Mouse (Mus musculus) intestine, embryonic 16.5 days (tissue): ENCODE data around the gene Cnr1. TPM values are rescaled to one million over a fixed set of nuclear protein-coding genes. Genes with fewer than 3 reads are reported as not detected.
A peak's percentile ranks its signal among the peaks of the same experiment; 100 is the strongest.

Source experiments
- ATAC-seq: fragments of 200-750 bp; cut with Nextera tagmentation; 2 replicates; pipeline ENCODE4 v1.8.0; 2017; ENCODE audit warnings: moderate TSS enrichment, moderate library complexity
- H3K27ac ChIP-seq: fragments of 300-500 bp; sonication (generic); 2 replicates; pipeline ENCODE4 v1.5.1; 2014; ENCODE audit warnings: mild to moderate bottlenecking, low read length
- H3K27me3 ChIP-seq: fragments of 300-500 bp; sonication (generic); replicated peaks from 2 replicates; pipeline ENCODE4 v1.6.1; 2014; ENCODE audit warnings: low read length, control low read depth, mixed read lengths; ENCODE audit not compliant: control insufficient read depth, insufficient read depth
- H3K36me3 ChIP-seq: fragments of 300-500 bp; sonication (generic); 2 replicates; pipeline ENCODE4 v1.6.1; 2014; ENCODE audit warnings: low read length, control low read depth; ENCODE audit not compliant: control insufficient read depth, insufficient read depth
- H3K4me1 ChIP-seq: fragments of 300-500 bp; sonication (generic); 2 replicates; pipeline ENCODE4 v1.6.1; 2014; ENCODE audit warnings: low read length, control low read depth, mixed read lengths; ENCODE audit not compliant: control insufficient read depth, insufficient read depth
- H3K4me2 ChIP-seq: fragments of 300-500 bp; sonication (generic); 2 replicates; pipeline ENCODE4 v1.6.1; 2014; ENCODE audit warnings: low read depth, low read length, control low read depth
- H3K4me3 ChIP-seq: fragments of 300-500 bp; sonication (generic); 2 replicates; pipeline ENCODE4 v1.5.1; 2014; ENCODE audit warnings: mild to moderate bottlenecking, low read length
- H3K9ac ChIP-seq: fragments of 300-500 bp; sonication (generic); 2 replicates; pipeline ENCODE4 v1.6.1; 2014; ENCODE audit warnings: low read depth, low read length
- H3K9me3 ChIP-seq: fragments of 300-500 bp; sonication (generic); 2 replicates; pipeline ENCODE4 v1.6.1; 2016; ENCODE audit warnings: low read length, control low read depth; ENCODE audit not compliant: control insufficient read depth
- WGBS: fragments of 180-500 bp; shearing (Covaris S2); extraction: QIAGEN DNeasy Blood & Tissue Kit; methylation state at CpG from one replicate; pipeline ENCODE4 v1.1.7; 2014; 5-methylcytosine and 5-hydroxymethylcytosine counted together
- polyA plus RNA-seq: library from polyadenylated mRNA; unstranded; fragments of >200 nt; fragmentation: Nextera tagmentation; extraction: Ambion mirVana; gene quantifications from 2 replicates; pipeline ENCODE4 v1.2.1, GENCODE M21; 2015

The Cnr1 gene
- polyA plus RNA-seq = 3.6 and 3.9 TPM in 2 replicates

GRCm38 (mm10) chr4:33924234-33924888 is at the start of gene Cnr1:
Cnr1 (plus strand) TSS chr4:33924593.
- Histone ChIP-seq H3K27me3 (peaks cover 18% of the 10 kb centered on the region; the same call in 1 of the 2 replicates), H3K4me1 (peaks cover 9% of the 10 kb centered on the region; the same call in 1 of the 2 replicates), H3K36me3 (no peaks in the 10 kb centered on the region), H3K9ac (peak within 1 kb of the TSS; percentile 72), H3K9me3 (no peaks in the 10 kb centered on the region), H3K27ac (peak within 1 kb of the TSS; percentile 83), H3K4me3 (peak within 1 kb of the TSS; percentile 67), H3K4me2 (peak within 1 kb of the TSS; percentile 96)
- peak; percentile 95 for ATAC-seq
- under 1% methylated on average over 70 of the region's 77 CpGs for WGBS

GRCm38 (mm10) chr4:33879944-33880343 is 44.4 kb upstream of the Cnr1 start:
- no peak overlapping the region for H3K4me2 ChIP-seq
- no peaks in the 10 kb centered on the region for H3K27me3 ChIP-seq
- H3K9me3 ChIP-seq = no peaks in the 10 kb centered on the region
- H3K36me3 ChIP-seq = no peaks in the 10 kb centered on the region
- no peak overlapping the region for H3K27ac ChIP-seq
- no peak overlapping the region for H3K9ac ChIP-seq
- no peak for ATAC-seq
- H3K4me3 ChIP-seq = no peak overlapping the region
- 90% methylated on average over 3 of the region's 3 CpGs for WGBS
- no peaks in the 10 kb centered on the region for H3K4me1 ChIP-seq

DNA sequence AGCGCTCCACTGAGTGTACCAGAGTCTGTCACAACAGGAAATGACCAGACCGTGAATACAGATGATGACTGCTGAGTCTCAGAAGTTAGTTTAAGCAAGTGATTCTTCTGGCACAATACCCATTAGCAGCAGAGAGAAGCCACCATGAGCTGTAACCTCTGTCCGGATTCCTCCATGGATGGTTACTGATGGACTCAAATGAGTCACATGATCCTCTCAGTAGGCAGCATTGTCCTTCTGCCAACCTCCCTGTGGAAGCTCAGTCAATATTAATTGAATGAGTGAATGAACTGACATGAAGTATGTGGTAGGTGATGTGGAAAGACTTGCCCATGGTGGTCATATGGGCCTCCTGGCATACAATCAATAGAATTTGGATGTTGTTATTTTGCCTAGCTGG is 38.4 kb upstream of the Cnr1 start:
- Histone ChIP-seq H3K36me3 (no peaks in the 10 kb centered on the region), H3K4me2 (no peak overlapping the region), H3K4me3 (no peak overlapping the region), H3K27ac (no peak overlapping the region), H3K9me3 (no peaks in the 10 kb centered on the region), H3K4me1 (no peaks in the 10 kb centered on the region), H3K9ac (no peak overlapping the region), H3K27me3 (no peaks in the 10 kb centered on the region)
- WGBS = 56% methylated on average over 3 of the region's 3 CpGs
- ATAC-seq = no peak

DNA sequence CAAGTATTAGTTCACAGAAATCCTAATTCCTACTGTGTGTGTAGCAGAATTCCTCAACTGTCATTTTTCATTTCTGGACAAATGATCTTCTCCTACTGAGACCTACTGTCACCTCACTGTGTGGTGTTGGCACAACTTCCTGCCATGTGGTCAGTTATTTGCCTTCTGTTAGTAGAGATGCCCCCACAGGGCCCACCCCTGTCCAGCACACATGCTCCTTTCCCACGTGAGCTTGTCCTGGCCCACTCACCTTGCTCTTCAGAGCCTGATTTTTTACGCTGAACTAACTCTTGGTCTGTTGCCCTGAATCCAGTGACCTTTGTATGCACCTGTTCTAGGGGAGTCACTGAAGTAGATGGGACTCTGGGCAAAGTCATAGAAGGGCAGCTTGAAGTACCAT is 34.4 kb upstream of the Cnr1 start:
- Histone ChIP-seq H3K4me1 (no peaks in the 10 kb centered on the region), H3K27ac (no peak overlapping the region), H3K4me3 (no peak overlapping the region), H3K36me3 (no peaks in the 10 kb centered on the region), H3K27me3 (no peaks in the 10 kb centered on the region), H3K4me2 (no peak overlapping the region), H3K9me3 (no peaks in the 10 kb centered on the region), H3K9ac (no peak overlapping the region)
- 80% methylated on average over 2 of the region's 2 CpGs for WGBS
- ATAC-seq = no peak

DNA sequence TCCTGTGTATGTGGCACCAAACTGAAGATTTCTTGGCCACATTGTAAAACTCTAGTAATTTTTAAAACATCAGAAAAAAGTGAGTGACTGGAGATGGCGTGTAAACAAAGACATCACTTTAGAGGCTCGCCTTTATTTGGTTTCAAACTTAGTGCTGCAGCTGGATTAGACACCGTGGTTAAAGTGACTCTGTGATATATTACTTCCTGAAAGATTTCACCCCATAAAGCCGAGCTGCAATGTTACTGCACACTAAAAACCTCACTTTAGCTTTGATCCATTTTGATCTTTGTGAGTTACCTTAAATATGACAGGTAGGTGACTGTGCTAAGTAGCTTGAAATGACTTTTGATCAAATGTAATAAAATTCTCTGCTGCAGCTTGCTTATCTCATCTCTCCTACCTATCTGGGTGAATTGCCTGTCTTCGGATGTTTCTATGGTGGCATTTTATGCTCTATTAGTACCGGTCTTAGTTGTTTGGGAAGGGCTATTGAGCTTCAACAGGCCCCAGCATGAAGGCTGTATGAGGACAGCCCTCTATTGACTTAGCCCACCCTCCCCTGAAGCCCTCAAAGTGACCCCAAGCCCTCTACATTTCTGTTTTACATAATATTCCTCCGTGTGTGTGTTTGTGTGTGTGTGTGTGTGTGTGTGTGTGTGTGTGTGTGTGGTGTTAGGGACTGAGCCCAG is 32.1 kb upstream of the Cnr1 start:
- Histone ChIP-seq H3K36me3 (no peaks in the 10 kb centered on the region), H3K9ac (no peak overlapping the region), H3K27me3 (no peaks in the 10 kb centered on the region), H3K27ac (no peak overlapping the region), H3K4me1 (no peaks in the 10 kb centered on the region), H3K4me2 (no peak overlapping the region), H3K4me3 (no peak overlapping the region), H3K9me3 (no peaks in the 10 kb centered on the region)
- ATAC-seq = peak; percentile 77
- WGBS = 15% methylated on average over 7 of the region's 7 CpGs

DNA sequence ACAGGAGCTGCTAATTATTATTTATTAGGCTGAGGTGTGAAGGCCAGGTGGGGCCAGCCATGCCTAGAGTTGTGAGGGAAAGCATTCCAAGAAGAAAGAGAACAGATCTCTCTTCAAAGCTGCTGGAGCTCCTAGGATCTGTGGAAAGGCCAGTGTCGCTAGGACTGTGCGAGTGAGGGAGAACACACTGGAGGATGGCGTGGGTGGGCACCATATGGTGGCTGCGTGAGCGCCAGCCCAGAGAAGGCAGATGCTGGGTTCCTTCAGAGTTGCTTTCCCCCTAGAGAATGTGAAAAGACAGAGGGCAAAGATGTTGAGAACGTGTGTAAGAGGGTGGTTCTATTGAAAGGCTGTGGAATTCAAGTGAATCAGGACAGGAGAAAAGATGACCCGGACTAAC is 30.6 kb upstream of the Cnr1 start:
- Histone ChIP-seq H3K4me1 (no peaks in the 10 kb centered on the region), H3K36me3 (no peaks in the 10 kb centered on the region), H3K4me2 (no peak overlapping the region), H3K27me3 (no peaks in the 10 kb centered on the region), H3K27ac (no peak overlapping the region), H3K4me3 (no peak overlapping the region), H3K9ac (no peak overlapping the region), H3K9me3 (no peaks in the 10 kb centered on the region)
- WGBS = 77% methylated on average over 7 of the region's 7 CpGs
- ATAC-seq = no peak

DNA sequence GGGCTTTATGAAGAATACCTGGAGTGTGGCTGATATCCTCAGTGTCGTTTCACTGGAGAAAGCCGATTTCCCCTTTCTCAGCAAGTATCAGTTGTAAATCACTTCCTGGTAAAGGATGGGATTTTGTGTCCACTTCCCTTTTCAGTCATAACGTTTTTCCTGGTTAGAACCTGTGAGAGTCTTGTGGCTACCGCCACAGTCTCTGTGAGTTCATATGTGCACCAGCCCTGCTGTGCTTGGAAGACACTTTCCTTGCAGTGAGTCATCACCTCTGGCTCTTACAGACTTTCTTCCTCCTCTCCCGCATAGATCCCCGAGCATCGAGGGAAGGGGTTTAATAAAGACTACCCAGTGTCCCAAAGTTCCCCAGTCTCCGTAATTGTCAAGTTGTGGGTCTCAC is 29.3 kb upstream of the Cnr1 start:
- Histone ChIP-seq H3K9me3 (no peaks in the 10 kb centered on the region), H3K4me2 (no peak overlapping the region), H3K27me3 (no peaks in the 10 kb centered on the region), H3K4me3 (no peak overlapping the region), H3K27ac (no peak overlapping the region), H3K9ac (no peak overlapping the region), H3K36me3 (no peaks in the 10 kb centered on the region), H3K4me1 (no peaks in the 10 kb centered on the region)
- WGBS = 63% methylated on average over 8 of the region's 8 CpGs
- no peak for ATAC-seq

- no peaks in the 10 kb centered on the region for H3K27me3 ChIP-seq
- WGBS = 95% methylated on average over 2 of the region's 2 CpGs
- no peak for ATAC-seq
These were observed 28.9 kb upstream of the Cnr1 start for GRCm38 (mm10) chr4:33895491-33895890.

GRCm38 (mm10) chr4:33901659-33902058 is 22.7 kb upstream of the Cnr1 start:
- H3K4me1 ChIP-seq = no peaks in the 10 kb centered on the region
- no peaks in the 10 kb centered on the region for H3K36me3 ChIP-seq
- 80% methylated on average over 3 of the region's 3 CpGs for WGBS
- no peak overlapping the region for H3K4me3 ChIP-seq
- H3K9me3 ChIP-seq = no peaks in the 10 kb centered on the region
- no peak overlapping the region for H3K9ac ChIP-seq
- no peaks in the 10 kb centered on the region for H3K27me3 ChIP-seq
- no peak for ATAC-seq
- no peak overlapping the region for H3K27ac ChIP-seq
- no peak overlapping the region for H3K4me2 ChIP-seq

More at GRCm38 (mm10) chr4:33895491-33895890, 28.9 kb upstream of the Cnr1 start:
- Histone ChIP-seq H3K9ac (no peak overlapping the region), H3K4me2 (no peak overlapping the region), H3K27ac (no peak overlapping the region), H3K4me1 (no peaks in the 10 kb centered on the region), H3K4me3 (no peak overlapping the region), H3K9me3 (no peaks in the 10 kb centered on the region), H3K36me3 (no peaks in the 10 kb centered on the region)
